Mouse (Mus musculus): ENCODE measurements around the gene Ipo13.

Gene Ipo13

DNA sequence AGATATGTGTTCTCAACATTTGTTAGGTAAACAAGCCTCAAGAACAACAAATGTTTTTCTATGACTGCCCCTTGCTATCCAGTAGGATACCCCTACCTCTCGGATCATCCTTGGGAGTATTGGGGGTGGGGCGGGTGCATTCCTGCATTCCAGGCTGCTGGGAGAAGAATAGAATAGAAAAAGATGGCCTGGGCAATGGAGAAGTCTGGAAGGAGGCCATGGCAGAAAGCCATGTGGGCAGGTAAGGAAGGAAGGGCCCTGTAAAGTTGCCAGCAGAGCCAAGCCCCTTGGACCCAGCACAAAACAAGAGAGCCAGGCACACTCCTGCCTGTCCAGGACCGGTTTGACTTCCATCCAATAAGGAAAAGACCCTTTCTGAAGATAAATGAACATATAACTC lies 1.4 kb downstream of the Ipo13 start:
- DNase-seq, result no peak

GRCm38 (mm10) chr4:117912685-117913273 lies 2.0 kb downstream of the Ipo13 start:
- no peak for DNase-seq

- no peak for DNase-seq
These were observed 2.7 kb downstream of the Ipo13 start for GRCm38 (mm10) chr4:117912131-117912561.

- DNase-seq, result no peak
These were observed 5.9 kb downstream of the Ipo13 start for GRCm38 (mm10) chr4:117908834-117909453.

- DNase-seq, result no peak
These were observed 8.6 kb downstream of the Ipo13 start for GRCm38 (mm10) chr4:117906196-117906595.

DNA sequence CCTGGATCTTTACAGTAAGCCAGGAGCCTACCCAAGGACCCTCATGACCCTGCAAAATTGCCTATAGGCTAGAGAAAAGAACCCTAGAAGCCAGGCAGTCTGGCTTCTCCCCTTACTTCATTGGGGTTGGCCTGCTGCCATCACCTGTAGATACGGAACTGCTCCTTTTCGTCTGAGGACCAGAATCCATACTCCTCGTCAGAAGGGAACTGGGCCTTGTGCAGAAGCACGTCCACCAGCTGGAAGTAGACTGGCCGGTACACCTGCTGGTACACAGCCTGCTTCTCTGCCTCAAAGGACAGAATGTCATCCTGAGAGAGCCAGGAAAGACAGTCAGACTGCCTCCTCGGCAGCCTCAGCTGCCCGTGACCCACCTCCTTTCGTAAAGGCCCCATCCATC lies 10.0 kb downstream of the Ipo13 start:
- DNase-seq, result no peak

- peak; percentile 79 for DNase-seq
These were observed 10.7 kb downstream of the Ipo13 start for GRCm38 (mm10) chr4:117904094-117904493.

DNA sequence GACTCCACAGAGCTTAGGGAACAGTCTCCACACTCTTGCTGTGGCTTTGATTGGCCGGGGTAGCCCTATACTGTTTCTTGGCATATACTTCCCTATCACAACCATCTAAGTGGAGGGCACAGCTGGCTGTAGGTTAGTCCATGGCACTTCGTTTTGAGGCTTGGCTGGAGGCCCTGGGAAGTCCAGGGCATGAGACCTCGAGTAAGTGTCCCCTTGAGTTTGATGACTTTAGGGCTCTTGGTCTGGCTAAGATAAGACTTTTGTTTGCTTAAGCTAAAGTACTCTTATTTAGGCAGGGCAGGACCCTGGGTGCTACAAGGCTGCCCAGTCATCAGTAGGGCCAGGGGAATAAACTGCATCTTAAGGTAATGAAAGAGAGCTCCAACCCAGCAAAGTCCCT lies 16.7 kb downstream of the Ipo13 start:
- DNase-seq, result no peak

GRCm38 (mm10) chr4:117896031-117896430 lies 18.8 kb downstream of the Ipo13 start:
- no peak for DNase-seq

GRCm38 (mm10) chr4:117895339-117895738 lies 19.5 kb downstream of the Ipo13 start:
- no peak for DNase-seq

DNA sequence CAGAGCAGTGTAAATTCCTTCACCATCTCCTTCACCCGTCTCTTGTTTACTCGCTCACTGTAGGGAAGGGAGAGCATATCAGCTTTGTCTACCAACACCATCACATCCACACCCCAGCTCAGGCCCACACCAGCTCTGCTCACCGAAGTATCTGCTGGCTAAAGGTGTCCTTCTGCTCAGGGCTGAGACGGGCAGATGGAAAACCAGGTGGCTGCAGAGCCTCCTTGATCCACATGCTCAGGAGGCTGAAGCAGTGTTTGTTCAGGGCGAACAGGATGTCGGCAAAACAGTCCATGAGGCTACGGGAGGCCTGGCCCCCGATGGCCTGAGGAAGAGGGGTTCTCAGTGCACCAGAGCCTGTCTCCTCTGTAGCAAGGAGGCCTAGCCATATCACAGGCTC lies 20.2 kb downstream of the Ipo13 start:
- no peak for DNase-seq

DNA sequence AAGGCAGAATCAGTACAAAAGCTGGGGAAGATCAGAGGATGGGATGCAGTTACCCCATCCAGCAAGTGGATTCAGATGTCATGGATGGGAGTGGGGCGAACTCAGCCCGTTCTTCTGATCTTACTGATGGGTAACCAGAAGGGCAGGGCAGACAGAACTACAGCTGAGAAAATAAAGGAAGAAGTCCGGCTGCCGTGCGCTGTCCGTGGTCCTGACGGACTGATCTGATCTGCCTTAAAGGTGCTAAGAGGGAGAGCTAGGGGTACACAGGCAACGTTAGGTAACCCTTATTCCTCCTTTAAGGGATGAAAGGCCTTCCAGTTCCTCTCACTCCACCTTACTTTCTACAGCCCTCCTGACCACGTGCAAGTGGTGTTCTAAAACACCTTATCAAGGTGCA lies 21.4 kb downstream of the Ipo13 start:
- no peak for DNase-seq

- peak; percentile 91 for DNase-seq
These were observed 23.0 kb downstream of the Ipo13 start, which contains the start of gene Dph2 for GRCm38 (mm10) chr4:117891738-117892161. Gene Dph2 (minus strand): TSS chr4:117892032.

GRCm38 (mm10) chr4:117890750-117891149 lies 24.0 kb downstream of the Ipo13 start:
- no peak for DNase-seq

DNA sequence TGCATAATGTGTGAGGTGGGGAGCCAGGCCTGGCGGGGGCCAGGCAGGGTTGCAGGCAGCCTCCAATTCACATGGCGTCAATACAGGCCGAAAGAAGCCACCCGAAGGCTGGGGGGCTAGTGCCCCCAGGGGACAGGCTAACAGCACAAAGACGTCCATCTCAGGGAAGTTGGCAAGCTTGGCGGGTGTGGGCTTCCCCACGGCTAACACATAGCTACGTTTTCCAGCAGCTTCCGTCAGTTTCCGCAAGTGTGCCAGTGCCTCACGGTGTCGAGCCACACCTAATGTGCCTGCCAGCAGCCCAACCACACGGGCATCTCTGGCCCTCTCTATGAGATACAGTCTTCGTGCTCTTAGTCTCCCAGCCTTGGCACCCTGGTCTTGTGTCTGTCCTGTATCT lies 24.8 kb downstream of the Ipo13 start:
- DNase-seq, result no peak

DNA sequence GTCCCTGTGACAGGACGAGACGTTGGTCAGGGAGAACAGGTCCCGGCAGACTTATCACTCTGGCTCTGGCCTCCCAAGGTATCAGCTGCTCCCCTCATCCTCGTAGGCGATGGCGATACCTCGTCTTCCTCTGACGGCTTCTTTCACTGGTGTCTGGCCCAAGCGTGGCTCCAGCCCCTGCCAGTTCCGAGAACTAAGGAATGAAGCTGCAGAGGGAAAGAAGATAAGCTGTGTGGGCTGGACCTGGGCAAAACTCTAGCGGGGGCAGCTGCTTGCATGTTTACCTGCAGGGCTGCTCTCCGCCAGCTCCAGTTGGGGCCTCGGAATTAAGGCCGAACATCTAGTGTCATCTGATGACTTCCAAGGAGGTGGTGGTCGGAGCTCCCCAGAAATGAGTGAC lies 25.3 kb downstream of the Ipo13 start:
- DNase-seq, result no peak

DNA sequence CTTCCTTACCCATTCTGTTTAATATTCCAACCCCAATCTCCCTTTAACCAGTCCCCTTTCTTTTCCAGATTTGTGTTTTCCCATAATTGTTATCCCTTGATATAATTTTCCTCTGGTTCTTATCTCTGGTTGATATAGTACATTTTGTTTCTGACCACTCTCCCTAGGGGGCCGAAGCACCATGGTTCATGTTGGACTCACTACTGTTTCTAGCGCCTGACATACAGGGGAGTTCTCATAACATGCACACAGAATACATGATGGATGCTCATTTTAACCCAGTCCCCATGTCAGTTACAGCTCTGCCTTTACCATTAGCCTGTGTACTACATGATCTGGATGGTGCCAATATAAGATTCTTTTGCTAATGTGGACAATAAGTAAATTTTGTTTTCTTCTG lies 26.9 kb downstream of the Ipo13 start:
- no peak for DNase-seq

- DNase-seq, result peak; percentile 95
These were observed 27.7 kb downstream of the Ipo13 start, which contains the start of gene Atp6v0b for GRCm38 (mm10) chr4:117887133-117887532. Gene Atp6v0b (minus strand): TSS chr4:117887333.

DNA sequence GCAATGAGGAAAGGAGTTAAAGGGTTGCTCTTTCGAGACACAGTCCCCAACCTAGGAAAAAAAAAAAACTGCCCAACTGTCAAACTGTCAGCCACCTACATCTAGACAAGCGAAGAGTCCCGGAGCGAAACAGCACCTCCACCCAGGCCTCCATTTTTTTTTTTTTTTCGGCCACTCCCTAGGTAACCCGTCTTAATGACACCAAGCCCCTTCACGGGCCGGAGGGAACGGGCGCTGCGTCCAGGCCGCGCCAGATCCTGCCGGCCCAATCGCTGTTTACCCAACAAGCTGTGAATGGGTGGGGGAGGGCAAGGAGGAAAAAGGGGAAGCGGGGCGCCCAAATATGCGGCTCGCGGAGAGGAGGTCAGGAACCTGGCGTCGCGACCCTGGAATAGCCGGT lies 28.2 kb downstream of the Ipo13 start:
- no peak for DNase-seq

DNA sequence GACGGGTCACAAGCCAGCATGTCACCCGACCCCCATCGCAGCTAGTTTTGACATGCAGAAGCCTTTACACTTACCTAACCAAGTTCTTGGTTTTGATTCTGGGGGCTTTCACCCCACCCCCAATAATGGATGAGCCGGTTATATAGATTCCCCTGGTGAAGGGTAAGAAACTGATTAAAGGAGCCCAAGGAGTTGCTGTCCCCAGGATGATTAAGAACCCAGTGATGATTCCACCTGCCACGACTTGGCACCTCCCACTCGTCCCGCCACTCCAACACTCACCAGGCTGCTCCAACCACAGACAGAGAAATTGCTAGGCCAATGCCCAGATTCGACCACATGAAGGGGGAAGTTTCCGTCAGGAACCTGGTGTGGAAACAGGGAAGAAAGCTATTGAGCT lies 28.8 kb downstream of the Ipo13 start:
- DNase-seq, result no peak

DNA sequence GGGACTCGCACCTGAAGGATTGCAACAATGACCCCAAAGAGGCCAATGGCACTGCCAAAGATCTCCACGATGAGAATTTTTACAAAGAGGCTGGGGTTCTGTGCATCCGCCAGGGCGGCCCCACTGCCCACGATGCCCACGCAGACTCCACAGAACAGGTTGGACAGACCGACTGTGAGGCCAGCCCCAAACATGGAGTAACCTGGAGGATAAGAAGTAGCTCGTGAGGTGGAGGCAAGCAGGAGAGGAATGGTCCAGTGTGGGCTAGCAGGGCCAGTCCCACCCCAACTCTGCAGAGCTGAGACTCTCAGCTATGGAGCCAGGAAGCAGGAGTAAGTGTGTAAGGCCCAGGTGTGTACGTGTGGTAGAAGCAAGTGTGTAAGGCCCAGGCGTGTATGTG lies 29.7 kb downstream of the Ipo13 start:
- DNase-seq, result no peak

DNA sequence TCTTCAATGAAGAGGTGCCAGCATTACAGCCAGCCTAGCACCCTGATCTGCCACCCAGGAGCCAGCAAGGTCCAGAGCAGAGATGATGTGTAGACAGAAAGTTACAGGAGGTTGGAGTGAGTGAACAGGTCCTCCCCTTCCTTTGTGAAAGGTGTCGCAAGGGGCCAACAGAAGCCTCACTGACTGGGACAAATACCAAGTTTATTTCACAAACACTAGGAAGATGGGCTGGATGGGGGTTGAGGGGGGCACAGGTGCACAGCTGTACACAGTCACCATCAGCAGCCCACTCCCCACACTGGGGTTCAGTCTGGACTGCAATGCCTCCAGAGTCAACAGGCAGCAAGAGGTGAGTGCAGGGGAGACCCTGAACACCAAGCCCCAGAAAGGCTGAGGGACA lies 30.7 kb downstream of the Ipo13 start:
- DNase-seq, result no peak

DNA sequence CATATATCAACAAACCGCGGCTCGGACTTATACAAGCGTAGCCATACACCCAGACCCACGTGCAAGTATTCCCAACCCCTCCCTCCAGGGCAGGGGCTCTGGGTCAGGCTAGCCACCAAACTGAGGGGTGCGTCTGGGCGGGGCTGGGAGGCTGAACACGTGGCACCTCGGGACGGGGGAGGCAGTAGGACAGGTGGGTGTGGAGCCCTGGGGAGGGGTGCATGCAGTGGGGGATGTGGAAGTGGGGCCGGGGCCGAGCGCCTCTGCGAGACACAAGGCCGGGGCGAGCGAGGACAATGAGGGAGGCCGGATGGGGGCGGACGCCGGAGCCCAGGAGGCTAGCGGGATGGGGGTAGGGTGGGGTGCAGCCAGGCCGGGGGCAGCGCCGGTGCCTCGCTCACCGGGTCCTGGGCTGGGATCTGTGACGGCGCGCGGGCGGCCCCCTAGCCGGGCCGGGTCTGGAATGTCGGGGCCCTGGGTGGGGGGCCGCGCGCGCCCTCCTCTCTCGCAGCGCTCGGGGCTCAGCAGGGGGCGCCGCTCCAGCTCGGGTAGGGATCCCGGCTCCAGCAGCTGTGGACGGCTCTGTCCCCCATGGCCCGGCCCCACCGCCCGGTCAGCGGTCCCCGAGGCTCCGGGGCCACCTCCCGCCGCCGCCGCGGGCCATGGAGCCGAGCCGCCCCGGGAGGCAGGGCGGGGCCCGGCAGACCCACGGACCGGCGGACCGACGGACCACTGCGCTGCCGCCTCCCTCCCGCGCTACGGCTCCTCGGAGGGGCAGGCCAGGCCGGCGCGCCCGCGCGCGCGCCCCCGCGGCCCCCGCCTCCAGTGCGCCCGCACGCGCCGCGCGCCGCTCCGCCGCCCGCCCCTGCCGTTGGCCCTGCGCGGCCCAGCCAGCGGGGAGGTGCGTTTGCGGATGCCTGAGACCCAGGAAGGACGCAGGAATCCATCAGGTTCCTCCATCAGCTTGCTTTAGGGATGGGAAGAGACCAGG lies 31.8 kb downstream of the Ipo13 start, which contains the start of gene B4galt2:
Gene B4galt2 (minus strand): TSS at position 787 of the 991 bp plus-strand sequence.
- peak; percentile 48 for DNase-seq

DNA sequence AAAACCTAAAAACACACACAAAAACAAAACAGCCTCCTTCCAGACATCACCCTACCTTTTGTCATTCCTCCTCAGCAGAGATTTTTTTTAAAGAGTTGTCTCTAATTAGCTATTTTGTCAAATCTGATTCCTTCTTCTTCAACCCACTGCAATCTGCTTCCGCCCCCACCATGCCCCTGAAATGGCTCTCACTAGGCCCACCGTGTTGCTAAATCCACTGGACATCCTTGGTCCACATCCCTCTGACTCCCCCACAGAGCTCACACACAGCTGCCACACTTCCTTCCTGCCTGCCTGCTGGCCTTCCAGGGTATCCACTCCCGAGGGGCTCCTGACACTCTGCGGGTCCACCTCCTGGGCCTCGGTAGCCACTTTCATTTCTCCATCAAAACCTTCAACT lies 36.1 kb downstream of the Ipo13 start:
- no peak for DNase-seq
